In genomic region chr6:112957583-112958280, GRCm38 (mm10) we compare ENCODE assay signal across 14 mouse cellular contexts. TPM values are rescaled to one million over a fixed set of nuclear protein-coding genes. Genes with fewer than 3 reads are reported as not detected.
DNase-seq lines count a peak whose midpoint lies in the region; ATAC-seq and TF ChIP-seq lines count a peak whose summit lies in the region.
"Had no signal": no experiment of that assay in that cellular context is flagged by ENCODE, and none has a peak within 500 bp of the region (broad histone marks: within the 10 kb centered on the region; RNA-seq: fewer than 3 reads in every experiment).

No protein-coding gene starts in this region.

- H3K27me3 ChIP-seq in intestine, embryonic 14.5 days (replicated peaks; ENCODE audit: control insufficient read depth, insufficient read depth, low read length): no peaks in the 10 kb centered on the region
- H3K27me3 ChIP-seq in intestine, postnatal 0 days (replicated peaks; ENCODE audit: control insufficient read depth, insufficient read depth, low read length): no peaks in the 10 kb centered on the region
- H3K27me3 ChIP-seq in hindbrain, embryonic 12.5 days: 0 out of 2 replicates have a peak, but pooled peaks cover 3% of the 10 kb centered on the region
- H3K27me3 ChIP-seq in midbrain, embryonic 11.5 days (ENCODE audit: control insufficient read depth, insufficient read depth, low read length): no peaks in the 10 kb centered on the region

- no peak overlapping the region for H3K4me3 ChIP-seq in intestine, embryonic 14.5 days (ENCODE audit: low read depth, low read length)
- no peak overlapping the region for H3K4me3 ChIP-seq in intestine, postnatal 0 days (ENCODE audit: low read depth, low read length)
- H3K4me3 ChIP-seq in hindbrain, embryonic 12.5 days: no peak overlapping the region
- no peak overlapping the region for H3K4me3 ChIP-seq in midbrain, embryonic 11.5 days (ENCODE audit: low read depth, low read length)
- H3K4me3 ChIP-seq: heart, embryonic 10.5 days had no signal

- TF ChIP-seq POLR2A in brain, embryonic 14.5 days (IDR thresholded peaks at IDR 0.05; ENCODE audit: borderline replicate concordance, extremely low read depth, insufficient read depth, insufficient read length, poor library complexity, severe bottlenecking): no peak

- H3K27ac ChIP-seq in intestine, embryonic 14.5 days (ENCODE audit: low read depth): no peak overlapping the region
- no peak overlapping the region for H3K27ac ChIP-seq in intestine, postnatal 0 days (ENCODE audit: low read depth, low read length)
- H3K27ac ChIP-seq in hindbrain, embryonic 12.5 days: peak overlapping the region; percentile 72
- no peak overlapping the region for H3K27ac ChIP-seq in midbrain, embryonic 11.5 days (ENCODE audit: low read depth, low read length)
- H3K27ac ChIP-seq: heart, embryonic 10.5 days had no signal

- TF ChIP-seq CTCF in intestine, postnatal 0 days (IDR thresholded peaks at IDR 0.05; ENCODE audit: low read depth): no peak
- no peak for TF ChIP-seq CTCF in brain, embryonic 14.5 days (IDR thresholded peaks at IDR 0.05; ENCODE audit: borderline replicate concordance, extremely low read depth, insufficient read depth, insufficient read length)

- no peaks in the 10 kb centered on the region for H3K36me3 ChIP-seq in intestine, embryonic 14.5 days (ENCODE audit: control insufficient read depth, insufficient read depth, low read length)
- no peaks in the 10 kb centered on the region for H3K36me3 ChIP-seq in intestine, postnatal 0 days (ENCODE audit: control insufficient read depth, insufficient read depth)
- no peaks in the 10 kb centered on the region for H3K36me3 ChIP-seq in hindbrain, embryonic 12.5 days
- H3K36me3 ChIP-seq in midbrain, embryonic 11.5 days (ENCODE audit: control insufficient read depth, insufficient read depth, low read length): no peaks in the 10 kb centered on the region
- H3K36me3 ChIP-seq: heart, embryonic 10.5 days had no signal

- DNase-seq in intestine, embryonic 14.5 days (ENCODE audit: low spot score): no peak
- DNase-seq in brain, embryonic 14.5 days (ENCODE audit: low read depth): peak; percentile 35
- no peak for DNase-seq in midbrain, embryonic 11.5 days (ENCODE audit: low spot score, missing footprints)
- DNase-seq in spleen, adult 18-20 months: no peak
- DNase-seq in right cerebral cortex, adult 2 months (ENCODE audit: low spot score in 2 of 2): no peak
- no peak for DNase-seq in cerebellum, postnatal 4 days (ENCODE audit: low spot score in 2 of 2)
- DNase-seq: adrenal gland, postnatal 36 days; B cell, adult 2 months; cerebellum, postnatal 36 days; liver; lung, postnatal 4 days had no signal

- H3K4me2 ChIP-seq in intestine, embryonic 14.5 days (ENCODE audit: low read length): no peak overlapping the region
- H3K4me2 ChIP-seq in intestine, postnatal 0 days (replicated peaks; ENCODE audit: low read depth): no peak overlapping the region
- H3K4me2 ChIP-seq in hindbrain, embryonic 12.5 days (replicated peaks): peak overlapping the region; percentile 13; the same call in 1 of the 2 replicates
- H3K4me2 ChIP-seq in midbrain, embryonic 11.5 days: no peak overlapping the region

- 42% methylated on average over 11 of the region's 11 CpGs for WGBS in intestine, embryonic 14.5 days
- WGBS in intestine, postnatal 0 days: 54% methylated on average over 11 of the region's 11 CpGs
- WGBS in hindbrain, embryonic 12.5 days: 25% methylated on average over 11 of the region's 11 CpGs
- WGBS in midbrain, embryonic 11.5 days: 55% methylated on average over 11 of the region's 11 CpGs

- H3K9me3 ChIP-seq in intestine, embryonic 14.5 days (ENCODE audit: control insufficient read depth, low read length): no peaks in the 10 kb centered on the region
- no peaks in the 10 kb centered on the region for H3K9me3 ChIP-seq in intestine, postnatal 0 days (ENCODE audit: control insufficient read depth)
- 0 out of 2 replicates have a peak, but pooled peaks cover 4% of the 10 kb centered on the region for H3K9me3 ChIP-seq in hindbrain, embryonic 12.5 days (replicated peaks)
- peaks cover 5% of the 10 kb centered on the region; the same call in 1 of the 2 replicates for H3K9me3 ChIP-seq in midbrain, embryonic 11.5 days (ENCODE audit: control insufficient read depth, low read length)
- H3K9me3 ChIP-seq: heart, embryonic 10.5 days had no signal

- ATAC-seq in intestine, embryonic 14.5 days (replicated peaks; ENCODE audit: low FRiP score, low TSS enrichment, low read depth): 0 out of 2 replicates have a peak, but pooled peaks have one; percentile 27
- ATAC-seq in intestine, postnatal 0 days: no peak
- ATAC-seq in hindbrain, embryonic 12.5 days (ENCODE audit: low FRiP score): peak; percentile 80
- ATAC-seq in midbrain, embryonic 11.5 days (ENCODE audit: low FRiP score): peak; percentile 54

- no peak overlapping the region for H3K9ac ChIP-seq in intestine, embryonic 14.5 days (ENCODE audit: low read length)
- H3K9ac ChIP-seq in intestine, postnatal 0 days (ENCODE audit: low read depth, low read length): no peak overlapping the region
- H3K9ac ChIP-seq in hindbrain, embryonic 12.5 days: no peak overlapping the region
- no peak overlapping the region for H3K9ac ChIP-seq in midbrain, embryonic 11.5 days (ENCODE audit: low read length)

- peaks cover 7% of the 10 kb centered on the region for H3K4me1 ChIP-seq in intestine, embryonic 14.5 days (replicated peaks; ENCODE audit: control insufficient read depth, insufficient read depth, low read length)
- no peaks in the 10 kb centered on the region for H3K4me1 ChIP-seq in intestine, postnatal 0 days (replicated peaks; ENCODE audit: control insufficient read depth, insufficient read depth, low read length)
- peaks cover 28% of the 10 kb centered on the region for H3K4me1 ChIP-seq in hindbrain, embryonic 12.5 days
- peaks cover 9% of the 10 kb centered on the region for H3K4me1 ChIP-seq in midbrain, embryonic 11.5 days (ENCODE audit: control insufficient read depth, insufficient read depth, low read length)

RNA-seq across cellular contexts. Expression of gene Srgap3, which starts 10.7 kb away (rescaled TPM):
- 5.5 and 6.8 TPM in 2 replicates for polyA plus RNA-seq in intestine, embryonic 14.5 days (2014; fragmentation: Nextera tagmentation; extraction: Ambion mirVana)
- polyA plus RNA-seq in intestine, postnatal 0 days (2015; fragmentation: Nextera tagmentation; extraction: Ambion mirVana): 0.50 and 0.58 TPM in 2 replicates
- polyA plus RNA-seq in brain, embryonic 14.5 days (2012; rRNA removed): 61.0 and 112 TPM in 2 replicates
- polyA plus RNA-seq in hindbrain, embryonic 12.5 days (2016; fragmentation: Nextera tagmentation; extraction: Ambion mirVana): 44.8 and 48.9 TPM in 2 replicates
- 48.9 and 54.9 TPM in 2 replicates for polyA plus RNA-seq in midbrain, embryonic 11.5 days (2014; fragmentation: Nextera tagmentation; extraction: Ambion mirVana)
